In genomic region chr8:88252791-88253190, GRCm38 (mm10) we compare ENCODE assay signal across 10 mouse cellular contexts. TPM values are rescaled to one million over a fixed set of nuclear protein-coding genes. Genes with fewer than 3 reads are reported as not detected.
DNase-seq lines count a peak whose midpoint lies in the region; ATAC-seq and TF ChIP-seq lines count a peak whose summit lies in the region.
"Had no signal": no experiment of that assay in that cellular context is flagged by ENCODE, and none has a peak within 500 bp of the region (broad histone marks: within the 10 kb centered on the region; RNA-seq: fewer than 3 reads in every experiment).

No protein-coding gene starts in this region.

- TF ChIP-seq CTCF in heart, adult 2 months (IDR thresholded peaks at IDR 0.05), result peak; percentile 59

- no peaks in the 10 kb centered on the region for H3K4me1 ChIP-seq in heart, adult 2 months (ENCODE audit: control insufficient read depth, insufficient read depth, low read length)
- H3K4me1 ChIP-seq in midbrain, embryonic 11.5 days (ENCODE audit: control insufficient read depth, insufficient read depth, low read length), result no peaks in the 10 kb centered on the region; the same call in 1 of the 2 replicates
- H3K4me1 ChIP-seq: hindbrain, embryonic 15.5 days; neural tube, embryonic 13.5 days had no signal

- no peak for TF ChIP-seq EP300 in heart, adult 2 months (IDR thresholded peaks at IDR 0.05; ENCODE audit: insufficient read depth, low read depth, low read length)

- H3K9ac ChIP-seq in heart, adult 2 months (ENCODE audit: low read depth, low read length), result no peak overlapping the region
- H3K9ac ChIP-seq in midbrain, embryonic 11.5 days (ENCODE audit: low read length), result no peak overlapping the region
- H3K9ac ChIP-seq: hindbrain, embryonic 15.5 days; neural tube, embryonic 13.5 days had no signal

- intact Hi-C loops in heart, adult 2 months (cut with DNase I), result no loop called here

- no peak for DNase-seq in heart, adult 2 months
- DNase-seq in heart, adult 8-10 months (ENCODE audit: low spot score), result no peak
- DNase-seq in right cerebral cortex, postnatal 14 days, result peak; percentile 52
- no peak for DNase-seq in right cerebral cortex, adult 18-20 months
- peak; percentile 63 for DNase-seq in embryo, embryonic 11 days
- DNase-seq in lung, postnatal 36 days, result peak; percentile 86
- DNase-seq in midbrain, embryonic 11.5 days (ENCODE audit: low spot score, missing footprints), result no peak
- no peak for DNase-seq in gastrocnemius, adult 8-10 months (ENCODE audit: low spot score in 2 of 2)

- H3K4me3 ChIP-seq in heart, adult 2 months, result no peak overlapping the region
- H3K4me3 ChIP-seq in midbrain, embryonic 11.5 days (ENCODE audit: low read depth, low read length), result no peak overlapping the region
- H3K4me3 ChIP-seq: hindbrain, embryonic 15.5 days; neural tube, embryonic 13.5 days had no signal

- no peak for ATAC-seq in midbrain, embryonic 11.5 days (ENCODE audit: low FRiP score)

- H3K4me2 ChIP-seq in midbrain, embryonic 11.5 days, result no peak overlapping the region
- H3K4me2 ChIP-seq: hindbrain, embryonic 15.5 days; neural tube, embryonic 13.5 days had no signal

- no peak for TF ChIP-seq POLR2A in heart, adult 2 months (IDR thresholded peaks at IDR 0.05; ENCODE audit: insufficient read depth, low read depth, low read length)

- H3K79me2 ChIP-seq in heart, adult 2 months (replicated peaks; ENCODE audit: control insufficient read depth, insufficient read depth, low read length), result no peaks in the 10 kb centered on the region

- H3K27ac ChIP-seq in heart, adult 2 months, result no peak overlapping the region
- no peak overlapping the region for H3K27ac ChIP-seq in midbrain, embryonic 11.5 days (ENCODE audit: low read depth, low read length)
- H3K27ac ChIP-seq: hindbrain, embryonic 15.5 days; neural tube, embryonic 13.5 days had no signal

- no peaks in the 10 kb centered on the region for H3K9me3 ChIP-seq in midbrain, embryonic 11.5 days (ENCODE audit: control insufficient read depth, low read length)
- H3K9me3 ChIP-seq: hindbrain, embryonic 15.5 days; neural tube, embryonic 13.5 days had no signal

- WGBS in heart, adult 2 months, result 85% methylated on average over 3 of the region's 3 CpGs
- 84% methylated on average over 3 of the region's 3 CpGs for WGBS in midbrain, embryonic 11.5 days

- peaks cover 2% of the 10 kb centered on the region; the same call in 1 of the 2 replicates for H3K36me3 ChIP-seq in heart, adult 2 months (ENCODE audit: control insufficient read depth, insufficient read depth, low read length)
- peaks cover 2% of the 10 kb centered on the region; the same call in 1 of the 2 replicates for H3K36me3 ChIP-seq in midbrain, embryonic 11.5 days (ENCODE audit: control insufficient read depth, insufficient read depth, low read length)

- H3K27me3 ChIP-seq in heart, adult 2 months (ENCODE audit: control insufficient read depth, insufficient read depth, low read length), result no peaks in the 10 kb centered on the region
- H3K27me3 ChIP-seq in midbrain, embryonic 11.5 days (ENCODE audit: control insufficient read depth, insufficient read depth, low read length), result no peaks in the 10 kb centered on the region
- H3K27me3 ChIP-seq: hindbrain, embryonic 15.5 days; neural tube, embryonic 13.5 days had no signal

RNA-seq across cellular contexts. Expression of gene Adcy7, which starts 19.4 kb away (rescaled TPM):
- total RNA-seq in heart, adult 2 months (2021), result 1 to 10 TPM; 5.9 to 7.6 TPM
- polyA plus RNA-seq in heart, adult 2 months (2012; rRNA removed), result 10.5 and 11.8 TPM in 2 replicates
- 1 to 10 TPM; 3.1 to 5.0 (median 4.2) TPM for total RNA-seq in heart, adult 8-10 months (2022)
- polyA plus RNA-seq in midbrain, embryonic 11.5 days (2014; fragmentation: Nextera tagmentation; extraction: Ambion mirVana), result 1.8 and 2.1 TPM in 2 replicates
- 1 to 10 TPM; 1.2 to 2.8 (median 1.7) TPM for total RNA-seq in gastrocnemius, adult 8-10 months (2022)

RNA-seq across cellular contexts. Expression of gene Tent4b, which starts 53.8 kb away (rescaled TPM):
- 10 to 100 TPM; 18.8 to 19.2 TPM for total RNA-seq in heart, adult 2 months (2021)
- polyA plus RNA-seq in heart, adult 2 months (2012; rRNA removed), result 14.3 and 22.5 TPM in 2 replicates
- total RNA-seq in heart, adult 8-10 months (2022), result 10 to 100 TPM; 17.2 to 20.5 (median 18.7) TPM
- 12.5 and 15.0 TPM in 2 replicates for polyA plus RNA-seq in midbrain, embryonic 11.5 days (2014; fragmentation: Nextera tagmentation; extraction: Ambion mirVana)
- total RNA-seq in gastrocnemius, adult 8-10 months (2022), result 10 to 100 TPM; 12.1 to 16.0 (median 13.5) TPM

Comparison
In these comparisons a context has a peak if more than half of its experiments do, and no peak if none do; other contexts are left out.
1. DNase-seq: peak in right cerebral cortex, postnatal 14 days (single experiment), embryo, embryonic 11 days (single experiment) and lung, postnatal 36 days (single experiment); none in heart, adult 2 months (0 of 2), heart, adult 8-10 months (single experiment), right cerebral cortex, adult 18-20 months (single experiment), midbrain, embryonic 11.5 days (single experiment) and gastrocnemius, adult 8-10 months (0 of 2).